Mouse (Mus musculus): ENCODE measurements around the gene Zfp2. TPM values are rescaled to one million over a fixed set of nuclear protein-coding genes. Genes with fewer than 3 reads are reported as not detected.

Zfp2 gene
- polyA plus RNA-seq (2014; fragmentation: Nextera tagmentation; extraction: Ambion mirVana) = 35.5 and 39.0 TPM in 2 replicates

GRCm38 (mm10) chr11:50915671-50916320 lies at the start of gene Zfp2:
Gene Zfp2, minus strand, starts transcription at chr11:50916165.
- under 1% methylated on average over 47 of the region's 47 CpGs for WGBS
- DNase-seq (ENCODE audit: low spot score, missing footprints) (peak; percentile 99), ATAC-seq (ENCODE audit: low FRiP score) (peak; percentile 97)
- peak within 1 kb of the TSS; percentile 54; the same call in 1 of the 2 replicates for H3K27ac ChIP-seq (ENCODE audit: low read depth, low read length)
- H3K9me3 ChIP-seq (ENCODE audit: control insufficient read depth, low read length) = no peaks in the 10 kb centered on the region
- peaks cover 12% of the 10 kb centered on the region for H3K36me3 ChIP-seq (ENCODE audit: control insufficient read depth, insufficient read depth, low read length)
- no peaks in the 10 kb centered on the region for H3K27me3 ChIP-seq (ENCODE audit: control insufficient read depth, insufficient read depth, low read length)
- H3K9ac ChIP-seq (ENCODE audit: low read length) = peak within 1 kb of the TSS; percentile 98
- H3K4me1 ChIP-seq (ENCODE audit: control insufficient read depth, insufficient read depth, low read length) = no peaks in the 10 kb centered on the region
- H3K4me3 ChIP-seq (ENCODE audit: low read depth, low read length) = peak within 1 kb of the TSS; percentile 84
- peak within 1 kb of the TSS; percentile 49 for H3K4me2 ChIP-seq

- DNase-seq (ENCODE audit: low spot score, missing footprints) (no peak), ATAC-seq (ENCODE audit: low FRiP score) (no peak)
- H3K4me3 ChIP-seq (ENCODE audit: low read depth, low read length) = no peak overlapping the region
- no peak overlapping the region for H3K27ac ChIP-seq (ENCODE audit: low read depth, low read length)
- H3K36me3 ChIP-seq (ENCODE audit: control insufficient read depth, insufficient read depth, low read length) = no peaks in the 10 kb centered on the region
- H3K4me2 ChIP-seq = no peak overlapping the region
- no peaks in the 10 kb centered on the region; the same call in 1 of the 2 replicates for H3K27me3 ChIP-seq (ENCODE audit: control insufficient read depth, insufficient read depth, low read length)
- no peaks in the 10 kb centered on the region for H3K4me1 ChIP-seq (ENCODE audit: control insufficient read depth, insufficient read depth, low read length)
- no peaks in the 10 kb centered on the region for H3K9me3 ChIP-seq (ENCODE audit: control insufficient read depth, low read length)
- H3K9ac ChIP-seq (ENCODE audit: low read length) = no peak overlapping the region
- WGBS = 83% methylated on average over 2 of the region's 2 CpGs
Measured at GRCm38 (mm10) chr11:50964886-50965285, 48.9 kb upstream of the Zfp2 start.

- H3K4me2 ChIP-seq = no peak within 1 kb of the TSS
- no peak within 1 kb of the TSS for H3K4me3 ChIP-seq (ENCODE audit: low read depth, low read length)
- no peak for ATAC-seq (ENCODE audit: low FRiP score)
- H3K9me3 ChIP-seq (ENCODE audit: control insufficient read depth, low read length) = no peaks in the 10 kb centered on the region
- H3K4me1 ChIP-seq (ENCODE audit: control insufficient read depth, insufficient read depth, low read length) = no peaks in the 10 kb centered on the region
- no peaks in the 10 kb centered on the region for H3K27me3 ChIP-seq (ENCODE audit: control insufficient read depth, insufficient read depth, low read length)
- no peak within 1 kb of the TSS for H3K9ac ChIP-seq (ENCODE audit: low read length)
- 70% methylated on average over 6 of the region's 6 CpGs for WGBS
- no peak for DNase-seq (ENCODE audit: low spot score, missing footprints)
- H3K36me3 ChIP-seq (ENCODE audit: control insufficient read depth, insufficient read depth, low read length) = no peaks in the 10 kb centered on the region
- no peak within 1 kb of the TSS for H3K27ac ChIP-seq (ENCODE audit: low read depth, low read length)
Measured at GRCm38 (mm10) chr11:50953665-50954064, 37.7 kb upstream of the Zfp2 start, which contains the start of gene Prop1. Gene Prop1, minus strand, starts transcription at chr11:50953765.

GRCm38 (mm10) chr11:50952290-50952689 lies 36.3 kb upstream of the Zfp2 start:
- H3K4me2 ChIP-seq = no peak overlapping the region
- no peak overlapping the region for H3K4me3 ChIP-seq (ENCODE audit: low read depth, low read length)
- no peak overlapping the region for H3K27ac ChIP-seq (ENCODE audit: low read depth, low read length)
- DNase-seq (ENCODE audit: low spot score, missing footprints) (no peak), ATAC-seq (ENCODE audit: low FRiP score) (no peak)
- H3K4me1 ChIP-seq (ENCODE audit: control insufficient read depth, insufficient read depth, low read length) = no peaks in the 10 kb centered on the region
- no peaks in the 10 kb centered on the region for H3K27me3 ChIP-seq (ENCODE audit: control insufficient read depth, insufficient read depth, low read length)
- 83% methylated on average over 14 of the region's 14 CpGs for WGBS
- H3K9ac ChIP-seq (ENCODE audit: low read length) = no peak overlapping the region
- H3K36me3 ChIP-seq (ENCODE audit: control insufficient read depth, insufficient read depth, low read length) = no peaks in the 10 kb centered on the region
- H3K9me3 ChIP-seq (ENCODE audit: control insufficient read depth, low read length) = no peaks in the 10 kb centered on the region

- H3K4me2 ChIP-seq = no peak within 1 kb of the TSS
- no peaks in the 10 kb centered on the region for H3K36me3 ChIP-seq (ENCODE audit: control insufficient read depth, insufficient read depth, low read length)
- 87% methylated on average over 14 of the region's 14 CpGs for WGBS
Measured at GRCm38 (mm10) chr11:50943506-50943905, 27.5 kb upstream of the Zfp2 start, which contains the start of gene 4933414I15Rik. Gene 4933414I15Rik, minus strand, starts transcription at chr11:50943765.

GRCm38 (mm10) chr11:50942386-50942785 lies 26.4 kb upstream of the Zfp2 start:
- WGBS = 76% methylated on average over 12 of the region's 12 CpGs
- H3K36me3 ChIP-seq (ENCODE audit: control insufficient read depth, insufficient read depth, low read length) = no peaks in the 10 kb centered on the region
- H3K9ac ChIP-seq (ENCODE audit: low read length) = no peak overlapping the region
- no peak for DNase-seq (ENCODE audit: low spot score, missing footprints)
- no peak overlapping the region for H3K4me3 ChIP-seq (ENCODE audit: low read depth, low read length)
- no peaks in the 10 kb centered on the region for H3K4me1 ChIP-seq (ENCODE audit: control insufficient read depth, insufficient read depth, low read length)
- no peak overlapping the region for H3K27ac ChIP-seq (ENCODE audit: low read depth, low read length)
- no peak for ATAC-seq (ENCODE audit: low FRiP score)
- H3K27me3 ChIP-seq (ENCODE audit: control insufficient read depth, insufficient read depth, low read length) = no peaks in the 10 kb centered on the region
- no peaks in the 10 kb centered on the region for H3K9me3 ChIP-seq (ENCODE audit: control insufficient read depth, low read length)
- H3K4me2 ChIP-seq = no peak overlapping the region

More at GRCm38 (mm10) chr11:50943506-50943905, 27.5 kb upstream of the Zfp2 start, which contains the start of gene 4933414I15Rik:
- Histone ChIP-seq H3K9ac (ENCODE audit: low read length) (no peak within 1 kb of the TSS), H3K4me1 (ENCODE audit: control insufficient read depth, insufficient read depth, low read length) (no peaks in the 10 kb centered on the region), H3K27me3 (ENCODE audit: control insufficient read depth, insufficient read depth, low read length) (no peaks in the 10 kb centered on the region), H3K4me3 (ENCODE audit: low read depth, low read length) (no peak within 1 kb of the TSS), H3K27ac (ENCODE audit: low read depth, low read length) (no peak within 1 kb of the TSS), H3K9me3 (ENCODE audit: control insufficient read depth, low read length) (no peaks in the 10 kb centered on the region)
- DNase-seq (ENCODE audit: low spot score, missing footprints) (no peak), ATAC-seq (ENCODE audit: low FRiP score) (no peak)

- ATAC-seq (ENCODE audit: low FRiP score) (peak; percentile 38), DNase-seq (ENCODE audit: low spot score, missing footprints) (peak; percentile 90)
- Histone ChIP-seq H3K9me3 (ENCODE audit: control insufficient read depth, low read length) (no peaks in the 10 kb centered on the region), H3K4me1 (ENCODE audit: control insufficient read depth, insufficient read depth, low read length) (no peaks in the 10 kb centered on the region), H3K9ac (ENCODE audit: low read length) (no peak overlapping the region), H3K4me2 (no peak overlapping the region), H3K36me3 (ENCODE audit: control insufficient read depth, insufficient read depth, low read length) (no peaks in the 10 kb centered on the region), H3K27ac (ENCODE audit: low read depth, low read length) (no peak overlapping the region), H3K4me3 (ENCODE audit: low read depth, low read length) (no peak overlapping the region), H3K27me3 (ENCODE audit: control insufficient read depth, insufficient read depth, low read length) (no peaks in the 10 kb centered on the region)
- WGBS = 38% methylated on average over 14 of the region's 14 CpGs
Measured at GRCm38 (mm10) chr11:50939621-50940366, 23.8 kb upstream of the Zfp2 start.

GRCm38 (mm10) chr11:50938435-50938834 lies 22.5 kb upstream of the Zfp2 start:
- WGBS = 85% methylated on average over 8 of the region's 8 CpGs
- H3K27ac ChIP-seq (ENCODE audit: low read depth, low read length) = no peak overlapping the region
- H3K36me3 ChIP-seq (ENCODE audit: control insufficient read depth, insufficient read depth, low read length) = no peaks in the 10 kb centered on the region
- ATAC-seq (ENCODE audit: low FRiP score) (no peak), DNase-seq (ENCODE audit: low spot score, missing footprints) (no peak)
- no peaks in the 10 kb centered on the region for H3K4me1 ChIP-seq (ENCODE audit: control insufficient read depth, insufficient read depth, low read length)
- H3K9ac ChIP-seq (ENCODE audit: low read length) = no peak overlapping the region
- H3K4me2 ChIP-seq = no peak overlapping the region
- H3K9me3 ChIP-seq (ENCODE audit: control insufficient read depth, low read length) = no peaks in the 10 kb centered on the region
- no peaks in the 10 kb centered on the region for H3K27me3 ChIP-seq (ENCODE audit: control insufficient read depth, insufficient read depth, low read length)
- H3K4me3 ChIP-seq (ENCODE audit: low read depth, low read length) = no peak overlapping the region

- peak overlapping the region; percentile 10; the same call in 1 of the 2 replicates for H3K4me2 ChIP-seq
- 100% methylated on average over 1 of the region's 1 CpGs for WGBS
- H3K9me3 ChIP-seq (ENCODE audit: control insufficient read depth, low read length) = no peaks in the 10 kb centered on the region
- DNase-seq (ENCODE audit: low spot score, missing footprints) (no peak), ATAC-seq (ENCODE audit: low FRiP score) (peak; percentile 61)
- H3K9ac ChIP-seq (ENCODE audit: low read length) = no peak overlapping the region
- no peaks in the 10 kb centered on the region for H3K36me3 ChIP-seq (ENCODE audit: control insufficient read depth, insufficient read depth, low read length)
- no peak overlapping the region for H3K27ac ChIP-seq (ENCODE audit: low read depth, low read length)
- no peak overlapping the region for H3K4me3 ChIP-seq (ENCODE audit: low read depth, low read length)
- H3K27me3 ChIP-seq (ENCODE audit: control insufficient read depth, insufficient read depth, low read length) = peaks cover 2% of the 10 kb centered on the region; the same call in 1 of the 2 replicates
- H3K4me1 ChIP-seq (ENCODE audit: control insufficient read depth, insufficient read depth, low read length) = no peaks in the 10 kb centered on the region; the same call in 1 of the 2 replicates
Measured at GRCm38 (mm10) chr11:50932040-50932439, 16.1 kb upstream of the Zfp2 start.
